Mouse (Mus musculus) urinary bladder, postnatal 25 days (tissue): ENCODE results near the gene Pde2a.
A peak's percentile ranks its signal among the peaks of the same experiment; 100 is the strongest.
"Not testable (repeated sequence)": the region's sequence is repeated elsewhere in the genome, so short reads cannot be mapped to it uniquely, and the experiment has no call there.

Experiments
- DNase-seq: peaks from one replicate; pipeline ENCODE4 v3.0.0; 2022; ENCODE audit warnings: low spot score

The Pde2a gene

GRCm38 (mm10) chr7:101513655-101514054 lies 92.2 kb downstream of the Pde2a start:
- no peak for DNase-seq

DNA sequence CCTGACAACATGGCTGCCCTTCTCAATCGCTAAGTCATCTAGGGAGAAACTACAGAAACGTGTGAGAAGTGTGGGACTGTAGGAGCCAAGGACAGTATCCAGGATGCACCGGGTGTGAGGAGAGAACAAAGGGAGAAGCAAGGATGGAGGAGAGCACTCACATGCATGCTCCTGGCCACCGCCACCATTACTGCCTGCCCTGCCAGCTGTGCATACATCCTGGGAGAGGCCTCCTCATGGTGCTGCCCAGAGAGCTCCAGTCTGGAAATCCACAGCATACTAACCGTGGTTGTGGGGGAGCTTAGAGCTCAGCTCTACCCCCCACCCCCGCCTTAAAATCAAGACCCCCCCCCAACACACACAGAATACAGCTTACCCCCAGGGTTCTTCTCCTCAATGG lies 93.3 kb downstream of the Pde2a start:
- DNase-seq = no peak

- DNase-seq = no peak
Observed at GRCm38 (mm10) chr7:101515295-101515694, 93.8 kb downstream of the Pde2a start.

- no peak for DNase-seq
Observed at GRCm38 (mm10) chr7:101516460-101516859, 95.0 kb downstream of the Pde2a start.

DNA sequence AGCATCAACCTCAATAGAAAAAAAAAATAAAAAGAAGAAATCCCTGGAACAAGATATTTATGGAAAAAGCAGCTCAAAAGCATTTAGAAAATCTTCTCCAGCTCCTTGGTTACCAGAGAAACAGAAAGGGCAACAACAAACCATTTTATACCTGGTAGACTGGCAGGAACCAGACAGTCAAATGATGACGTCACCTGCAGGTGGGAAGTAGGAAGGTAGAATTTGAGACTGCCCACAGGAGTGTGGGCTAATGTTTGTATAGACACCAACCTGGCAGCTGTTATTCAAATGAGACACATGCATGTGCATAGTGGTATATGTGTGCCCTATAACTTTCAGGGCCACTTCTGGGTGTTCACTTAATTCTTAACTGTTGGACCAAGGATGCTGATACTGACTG lies 100.2 kb downstream of the Pde2a start:
- DNase-seq = no peak

DNA sequence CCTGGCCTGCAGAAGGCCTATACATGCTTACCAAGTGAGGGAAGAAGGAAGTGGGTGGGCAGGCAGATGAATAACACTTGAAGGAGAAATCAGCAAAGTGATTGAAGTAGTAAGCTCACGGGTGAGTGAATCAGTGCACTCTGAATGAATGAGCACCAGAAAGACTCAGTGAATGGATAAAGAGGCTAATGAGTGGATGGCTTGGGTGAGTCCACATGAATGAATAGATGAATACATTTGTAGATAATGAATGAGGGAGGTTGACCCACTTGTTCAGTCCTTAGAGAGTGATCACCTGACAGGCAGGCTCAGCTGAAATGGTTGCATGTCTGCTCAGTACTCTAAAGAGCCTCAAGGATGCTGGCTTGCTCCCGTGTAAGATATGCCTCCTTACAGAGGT lies 101.7 kb downstream of the Pde2a start:
- no peak for DNase-seq

- DNase-seq = no peak
Observed at GRCm38 (mm10) chr7:101526484-101526883, 105.0 kb downstream of the Pde2a start.

DNA sequence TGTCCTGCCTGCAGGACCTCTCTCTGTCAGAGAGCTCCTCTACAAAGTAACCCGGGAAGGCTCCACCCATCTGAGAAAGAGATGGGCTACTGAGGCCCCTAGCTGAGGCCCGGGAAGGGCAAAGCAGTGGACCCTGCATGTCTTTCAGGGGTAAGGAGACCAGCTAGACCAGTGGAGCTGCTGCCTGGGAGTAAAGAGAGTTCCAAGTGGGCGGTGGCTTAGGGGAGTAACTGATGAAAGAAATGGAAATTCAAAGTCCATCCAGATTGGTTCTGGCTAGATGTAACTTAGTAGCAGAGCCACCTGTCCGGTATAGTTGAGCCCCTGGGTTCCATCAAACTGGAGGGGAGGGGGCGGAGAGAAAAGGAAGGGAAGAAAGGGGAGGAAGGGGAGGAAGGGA lies 112.9 kb downstream of the Pde2a start:
- no peak for DNase-seq

DNA sequence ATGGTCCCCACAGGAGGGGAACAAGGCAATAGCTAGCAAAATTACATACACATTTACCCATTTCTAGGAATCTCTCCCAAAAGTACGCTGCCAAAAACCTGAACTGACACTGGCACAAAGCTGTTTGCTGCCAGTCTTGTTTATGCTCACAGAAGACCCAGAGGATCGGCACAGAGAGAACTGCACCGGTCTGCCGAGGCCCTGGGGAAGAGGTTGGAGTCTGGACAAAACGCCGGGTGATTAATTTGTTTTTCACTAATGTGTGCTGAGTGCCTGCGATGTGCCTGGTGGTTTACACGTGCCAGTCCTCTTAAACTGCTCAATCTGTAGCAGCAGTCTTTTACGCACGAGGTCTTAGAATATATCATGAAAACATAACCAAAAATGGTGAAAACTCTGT lies 113.6 kb downstream of the Pde2a start:
- DNase-seq = no peak

- no peak for DNase-seq
Observed at GRCm38 (mm10) chr7:101535517-101535916, 114.0 kb downstream of the Pde2a start.

DNA sequence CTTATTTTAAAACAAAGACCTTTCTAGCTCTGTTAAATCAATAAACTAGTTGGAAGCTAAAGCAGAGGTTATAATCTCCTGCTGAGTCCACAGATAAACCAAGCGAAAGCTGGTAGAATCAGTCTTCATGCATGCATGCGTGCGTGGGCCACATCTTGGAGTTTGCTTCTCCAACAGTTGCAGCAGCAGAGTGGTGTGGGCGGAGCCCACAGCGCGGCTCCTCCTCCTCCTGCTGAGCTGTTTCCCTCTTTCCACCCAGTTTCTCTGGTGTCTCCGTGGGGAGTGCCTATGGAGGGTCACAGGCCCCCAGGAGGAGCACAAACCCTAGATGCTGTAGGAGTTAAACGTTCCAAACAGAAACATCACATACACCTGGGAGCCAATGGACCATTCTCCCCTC lies 116.0 kb downstream of the Pde2a start:
- no peak for DNase-seq

DNA sequence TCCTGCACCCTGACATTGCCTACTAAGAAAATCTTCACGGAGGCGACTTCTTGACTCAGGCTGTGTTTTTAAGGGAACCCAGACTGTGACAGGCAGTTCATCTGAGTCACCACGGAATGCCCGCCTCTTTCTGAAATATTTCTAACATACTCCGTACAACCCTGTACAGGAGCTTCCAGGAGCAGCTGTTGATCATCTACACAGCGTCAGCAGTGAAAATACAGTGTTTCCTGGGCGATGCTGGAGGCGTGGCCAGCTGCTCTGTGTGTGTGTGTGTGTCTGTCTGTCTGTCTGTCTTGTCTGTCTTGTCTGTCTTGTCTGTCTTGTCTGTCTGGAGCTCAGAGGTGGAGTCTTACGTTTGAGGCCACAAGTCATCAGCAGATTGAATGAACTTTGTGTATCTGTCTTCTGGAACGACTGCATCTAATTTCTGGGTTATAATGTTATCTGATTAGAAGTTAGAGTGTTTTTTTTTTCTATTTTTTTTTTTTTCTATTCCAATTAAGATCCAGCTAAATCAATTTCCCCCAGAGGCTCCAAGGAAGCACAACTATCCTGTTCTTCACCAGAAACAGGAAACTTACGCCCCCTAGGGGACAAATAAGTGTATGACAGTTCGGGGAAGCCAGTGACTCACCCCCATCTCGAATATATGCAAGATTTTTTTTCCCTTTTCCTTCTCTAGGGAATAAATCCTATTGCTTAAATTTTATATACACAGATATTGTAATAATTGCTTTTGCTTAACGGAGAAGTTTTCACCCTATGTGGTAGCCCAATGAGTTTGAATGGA lies 116.8 kb downstream of the Pde2a start:
- peak; percentile 19 for DNase-seq

DNA sequence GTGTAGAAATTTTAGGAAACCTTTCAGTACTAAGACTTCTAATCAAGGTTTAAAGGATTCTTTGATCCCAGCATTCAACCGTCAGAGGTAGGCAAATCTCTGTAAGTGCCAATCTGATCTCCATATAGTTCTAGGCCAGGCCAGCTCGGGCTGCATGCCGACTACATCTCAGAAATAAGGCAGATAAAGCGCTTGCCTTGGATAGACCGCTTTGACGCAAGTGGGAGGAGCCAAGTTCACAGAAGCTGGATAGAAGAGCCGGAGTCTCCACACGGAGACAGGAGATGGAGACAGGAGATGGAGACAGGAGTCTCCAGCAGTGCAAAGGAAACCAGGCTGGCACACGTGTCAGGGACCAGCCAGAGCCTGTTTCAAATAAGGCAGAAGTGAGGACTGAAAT lies 118.3 kb downstream of the Pde2a start:
- no peak for DNase-seq

DNA sequence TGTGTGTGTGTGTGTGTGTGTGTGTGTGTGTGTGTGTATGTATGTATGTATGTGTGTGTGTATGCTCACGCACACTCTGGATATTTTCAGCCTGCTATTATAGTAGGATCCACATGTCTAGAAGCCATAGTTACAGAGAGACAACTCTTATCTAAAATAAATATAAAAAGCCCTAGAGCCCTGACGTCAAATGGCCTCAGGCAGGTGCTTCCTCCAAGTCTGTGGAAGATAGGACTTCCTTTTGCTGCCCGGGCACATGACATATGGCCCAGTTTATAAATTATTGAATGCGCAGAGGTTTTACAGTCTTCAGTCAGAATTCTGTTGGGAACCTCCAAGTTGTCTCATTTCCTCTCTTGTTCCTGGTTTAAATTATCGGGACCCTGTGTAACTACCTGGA lies 119.2 kb downstream of the Pde2a start:
- DNase-seq = no peak

GRCm38 (mm10) chr7:101541132-101541531 lies 119.6 kb downstream of the Pde2a start:
- peak; percentile 61 for DNase-seq

- DNase-seq = no peak
Observed at GRCm38 (mm10) chr7:101541734-101542133, 120.2 kb downstream of the Pde2a start.

GRCm38 (mm10) chr7:101547651-101548050 lies 126.2 kb downstream of the Pde2a start:
- DNase-seq = no peak

DNA sequence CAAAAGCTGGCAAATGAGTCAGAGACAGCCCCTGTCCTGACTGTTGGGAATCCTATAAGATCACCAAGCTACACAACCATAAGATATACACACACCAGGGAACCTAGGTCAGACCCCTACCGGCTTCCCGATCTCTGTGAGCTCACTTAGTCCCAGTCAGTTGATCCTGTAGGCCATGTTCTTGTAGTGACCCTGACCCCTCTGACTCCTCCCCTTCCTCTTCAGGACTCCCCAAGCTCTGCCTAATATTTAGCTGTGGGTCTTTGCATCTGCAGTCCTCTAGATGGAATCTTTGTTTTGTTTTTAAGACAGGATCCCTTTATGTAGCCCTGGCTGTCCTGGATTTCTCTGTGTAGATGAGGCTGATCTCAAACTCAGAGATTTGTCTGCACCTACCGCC lies 127.8 kb downstream of the Pde2a start:
- no peak for DNase-seq

- no peak for DNase-seq
Observed at GRCm38 (mm10) chr7:101550686-101551485, 129.4 kb downstream of the Pde2a start.

GRCm38 (mm10) chr7:101551530-101551929 lies 130.0 kb downstream of the Pde2a start:
- no peak for DNase-seq

DNA sequence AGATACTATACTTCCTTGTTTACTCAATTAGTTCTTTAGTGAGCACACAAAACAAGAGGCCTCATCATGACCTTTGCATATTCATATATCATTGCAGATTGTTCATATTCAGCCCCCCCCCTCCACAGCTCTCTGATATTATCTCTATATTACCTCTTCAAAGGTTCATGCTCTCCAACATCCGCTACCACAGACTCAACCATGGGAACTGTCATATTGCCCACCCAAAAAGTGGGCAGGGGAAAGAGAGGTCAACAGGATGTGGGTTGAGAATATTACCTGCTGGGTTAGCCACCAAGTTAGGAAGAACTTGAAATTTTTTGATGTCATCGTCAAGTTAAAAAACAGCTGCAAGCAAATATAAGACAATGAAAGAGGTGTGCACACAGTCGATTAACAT lies 134.0 kb downstream of the Pde2a start:
- DNase-seq = not testable (repeated sequence)

DNA sequence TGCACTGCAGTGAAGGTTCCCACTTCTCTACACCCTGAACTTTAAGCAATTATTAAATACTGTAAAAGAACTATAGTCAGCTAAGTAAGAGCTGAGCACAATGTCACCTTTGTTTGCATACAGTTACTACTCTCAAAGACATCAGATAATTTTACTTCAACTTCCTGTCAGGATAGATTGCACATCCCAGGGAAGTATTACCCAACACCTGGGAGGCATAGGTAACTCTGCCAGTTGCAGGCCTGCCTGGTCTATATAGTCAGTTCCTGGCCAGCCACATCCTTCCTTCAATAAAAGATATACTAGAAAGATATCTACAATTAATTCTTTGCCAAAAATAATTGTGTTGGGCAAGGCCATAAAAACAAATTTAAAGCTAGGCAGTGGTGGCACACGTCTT lies 135.9 kb downstream of the Pde2a start:
- no peak for DNase-seq

DNA sequence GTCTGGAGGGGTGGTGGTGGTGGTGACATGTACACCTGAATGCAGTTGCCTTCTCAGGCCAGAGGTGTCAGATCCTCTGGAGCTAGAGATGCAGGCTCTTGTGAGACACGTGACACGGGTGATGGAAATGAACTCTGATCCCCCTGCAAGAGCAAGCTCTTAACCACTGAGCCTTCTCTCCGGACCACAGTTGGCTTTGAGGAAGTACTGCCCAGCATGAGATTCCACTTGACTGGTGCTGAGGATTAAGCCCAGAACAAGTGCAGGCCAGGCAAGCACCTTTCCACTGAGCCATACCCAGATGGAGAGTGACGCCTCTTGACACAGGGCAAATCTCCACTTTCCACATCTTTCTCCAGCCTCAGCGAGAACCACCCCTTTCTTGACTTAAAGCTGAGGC lies 137.9 kb downstream of the Pde2a start:
- DNase-seq = not testable (repeated sequence)
